Mouse (Mus musculus) 3T3-L1 (cell line): ENCODE measurements around the gene Tyms.

ENCODE experiments used
- DNase-seq: peaks from one replicate; pipeline ENCODE4 v3.0.0-alpha.2; 2015; ENCODE audit warnings: low read depth, low spot score

The Tyms gene

GRCm38 (mm10) chr5:30072825-30073821 is at the start of gene Tyms:
Gene Tyms (minus strand): TSS chr5:30073617.
- DNase-seq = peak; percentile 92

GRCm38 (mm10) chr5:30122481-30122880 is 49.1 kb upstream of the Tyms start:
- DNase-seq = no peak

GRCm38 (mm10) chr5:30120106-30120505 is 46.7 kb upstream of the Tyms start:
- DNase-seq = no peak

- DNase-seq = no peak
These were observed 45.7 kb upstream of the Tyms start for GRCm38 (mm10) chr5:30119163-30119562.

- no peak for DNase-seq
These were observed 44.6 kb upstream of the Tyms start for GRCm38 (mm10) chr5:30118018-30118417.

GRCm38 (mm10) chr5:30115718-30116117 is 42.3 kb upstream of the Tyms start:
- no peak for DNase-seq

- DNase-seq = no peak
These were observed 41.3 kb upstream of the Tyms start for GRCm38 (mm10) chr5:30114761-30115140.

GRCm38 (mm10) chr5:30113881-30114760 is 40.7 kb upstream of the Tyms start:
- no peak for DNase-seq

- DNase-seq = no peak
These were observed 39.2 kb upstream of the Tyms start for GRCm38 (mm10) chr5:30112533-30113068.

- no peak for DNase-seq
These were observed 38.4 kb upstream of the Tyms start for GRCm38 (mm10) chr5:30111771-30112170.

GRCm38 (mm10) chr5:30111126-30111525 is 37.7 kb upstream of the Tyms start:
- DNase-seq = no peak

GRCm38 (mm10) chr5:30110371-30111060 is 37.1 kb upstream of the Tyms start:
- no peak for DNase-seq

- DNase-seq = no peak
These were observed 36.5 kb upstream of the Tyms start for GRCm38 (mm10) chr5:30109899-30110298.

GRCm38 (mm10) chr5:30108233-30108632 is 34.8 kb upstream of the Tyms start:
- no peak for DNase-seq

GRCm38 (mm10) chr5:30107611-30108041 is 34.2 kb upstream of the Tyms start:
- DNase-seq = no peak

GRCm38 (mm10) chr5:30107186-30107585 is 33.8 kb upstream of the Tyms start:
- no peak for DNase-seq

- DNase-seq = no peak
These were observed 33.3 kb upstream of the Tyms start for GRCm38 (mm10) chr5:30106756-30107155.

- no peak for DNase-seq
These were observed 32.4 kb upstream of the Tyms start, which contains the start of gene 3110082J24Rik for GRCm38 (mm10) chr5:30105668-30106300. Gene 3110082J24Rik (minus strand): TSS chr5:30106086.

GRCm38 (mm10) chr5:30104841-30105667 is 31.6 kb upstream of the Tyms start, which contains the start of gene Garem2:
Gene Garem2 (plus strand): TSS chr5:30105161.
- peak; percentile 65 for DNase-seq

- DNase-seq = peak; percentile 79
These were observed 30.9 kb upstream of the Tyms start for GRCm38 (mm10) chr5:30104339-30104738.
